Mouse (Mus musculus): ENCODE results near the gene Ip6k2.

DNA sequence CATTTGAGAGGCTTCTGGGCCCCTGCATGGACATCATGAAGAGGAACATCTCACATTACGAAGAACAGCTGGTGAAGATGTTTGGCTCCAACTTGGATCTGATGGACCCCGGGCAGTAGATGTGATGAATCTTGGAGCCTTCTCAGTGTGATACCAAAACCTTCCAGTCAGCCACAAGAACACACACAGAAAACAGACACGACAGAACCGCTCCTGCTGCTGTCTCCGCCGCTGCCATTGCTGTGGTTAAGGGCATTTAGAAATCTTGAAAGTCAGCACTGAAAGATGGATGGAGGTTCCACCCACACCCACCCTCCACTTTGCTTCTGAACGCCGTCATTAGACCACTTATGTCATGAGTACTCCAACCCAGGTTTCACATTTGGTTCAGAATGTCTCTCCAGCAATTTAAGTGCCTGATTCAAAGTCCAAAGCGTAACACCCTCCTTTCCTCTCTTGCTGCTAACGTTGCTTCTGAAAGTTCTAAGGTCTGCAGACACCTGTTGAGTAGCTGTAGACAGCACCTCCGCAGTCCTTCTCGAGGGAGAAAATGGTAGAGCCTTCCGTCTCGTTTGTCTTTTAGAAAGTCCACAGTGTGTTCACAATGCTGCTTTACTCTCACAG is 36.6 kb upstream of the Ip6k2 start:
- TF ChIP-seq UBTF (IDR thresholded peaks at IDR 0.05; ENCODE audit: borderline replicate concordance, insufficient read depth, low read depth, low read length) (no peak), CTCF (IDR thresholded peaks at IDR 0.05 in 2 of 3, conservative IDR thresholded peaks at IDR 0.05 in 1 of 3; ENCODE audit: control insufficient read depth in 1 of 3, insufficient read depth in 1 of 3, low read depth in 2 of 3, low read length in 3 of 3, poor library complexity in 1 of 3, severe bottlenecking in 1 of 3) (no peak), USF1 (IDR thresholded peaks at IDR 0.05; ENCODE audit: low read depth, low read length) (no peak), POLR2A (IDR thresholded peaks at IDR 0.05; ENCODE audit: control insufficient read depth in 1 of 2, insufficient read depth in 1 of 2, low read depth in 1 of 2, low read length in 2 of 2, poor library complexity in 1 of 2) (no peak), SMC3 (IDR thresholded peaks at IDR 0.05; ENCODE audit: low read depth, low read length) (no peak), POLR2AphosphoS2 (IDR thresholded peaks at IDR 0.05; ENCODE audit: low read length) (no peak), GATA1 (IDR thresholded peaks at IDR 0.05; ENCODE audit: low read depth, low read length) (no peak), TAL1 (IDR thresholded peaks at IDR 0.05; ENCODE audit: low read length) (no peak), KAT2A (conservative IDR thresholded peaks at IDR 0.05; ENCODE audit: low read depth, low read length) (no peak)
